Mouse (Mus musculus) kidney, adult 8-10 months (tissue): Measurements from ENCODE around the gene Dnajc13.

ENCODE experiments used
- DNase-seq, 2 experiments: peaks; one replicate each; pipeline ENCODE4 v3.0.0; 2022

Dnajc13 gene

DNA sequence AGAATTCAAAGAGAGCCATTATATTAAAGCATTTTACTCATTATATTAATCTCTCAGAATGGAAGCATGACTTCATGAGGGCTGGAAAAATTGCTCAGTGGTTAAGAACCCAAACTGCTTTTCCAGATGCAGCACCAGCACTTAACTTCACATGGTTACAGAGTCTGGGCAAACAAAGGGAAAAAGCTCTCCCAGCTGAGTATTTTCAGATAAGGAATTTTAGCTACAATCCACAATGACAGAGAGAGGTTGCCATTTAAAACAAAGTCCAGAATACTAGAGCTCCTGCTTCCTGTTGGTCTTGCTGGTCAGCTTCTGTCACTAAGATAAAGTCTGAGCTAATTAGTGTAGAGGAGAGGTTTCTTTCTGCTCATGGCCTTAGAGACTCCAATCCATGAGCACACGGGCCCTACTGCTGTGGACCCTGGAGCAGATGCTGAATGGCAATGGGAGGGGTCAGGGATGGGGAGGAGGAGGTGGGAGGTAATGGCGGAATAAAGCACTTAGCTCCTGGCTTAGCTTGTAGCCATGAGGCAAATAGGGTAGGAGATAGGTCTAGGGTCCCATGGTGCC lies 154.1 kb downstream of the Dnajc13 start:
- no peak for DNase-seq

DNA sequence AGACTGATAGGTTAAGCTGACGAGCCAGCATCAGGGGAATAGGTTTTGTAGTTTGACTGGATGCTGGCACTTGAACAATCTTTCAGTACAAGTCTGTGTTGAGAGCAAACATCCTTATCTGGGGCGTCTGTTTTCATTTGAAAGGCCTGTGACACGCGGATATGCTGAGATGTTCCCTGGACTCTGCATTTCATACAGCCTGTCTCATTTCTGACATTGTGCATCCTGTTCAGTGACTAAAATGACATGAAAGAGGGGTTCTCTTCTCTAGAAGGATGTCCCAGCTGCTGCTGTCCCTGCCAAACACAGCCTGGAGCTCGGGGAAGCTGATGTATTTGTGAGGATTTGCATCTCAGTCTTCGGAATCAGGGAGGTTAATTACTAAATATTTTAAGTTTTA lies 155.2 kb downstream of the Dnajc13 start:
- DNase-seq = no peak

GRCm38 (mm10) chr9:104106930-104107329 lies 155.8 kb downstream of the Dnajc13 start:
- no peak for DNase-seq

DNA sequence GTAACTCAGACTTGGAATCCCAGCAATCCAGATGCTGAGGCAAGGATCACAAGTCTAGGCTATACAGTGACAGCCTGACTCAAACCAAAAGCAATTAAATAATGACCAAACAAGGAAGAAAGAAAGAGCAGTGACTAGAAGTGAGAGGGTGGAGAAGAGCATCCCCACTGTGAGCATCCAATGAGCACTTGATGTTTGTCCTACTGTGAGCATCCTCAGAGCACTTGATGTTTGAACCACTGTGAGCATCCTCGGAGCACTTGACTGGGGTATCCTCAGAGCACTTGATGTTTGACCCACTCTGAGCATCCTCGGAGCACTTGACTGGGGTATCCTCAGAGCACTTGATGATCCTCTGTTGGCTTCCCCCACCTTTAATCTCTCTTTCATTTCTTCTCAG lies 157.7 kb downstream of the Dnajc13 start:
- no peak for DNase-seq

DNA sequence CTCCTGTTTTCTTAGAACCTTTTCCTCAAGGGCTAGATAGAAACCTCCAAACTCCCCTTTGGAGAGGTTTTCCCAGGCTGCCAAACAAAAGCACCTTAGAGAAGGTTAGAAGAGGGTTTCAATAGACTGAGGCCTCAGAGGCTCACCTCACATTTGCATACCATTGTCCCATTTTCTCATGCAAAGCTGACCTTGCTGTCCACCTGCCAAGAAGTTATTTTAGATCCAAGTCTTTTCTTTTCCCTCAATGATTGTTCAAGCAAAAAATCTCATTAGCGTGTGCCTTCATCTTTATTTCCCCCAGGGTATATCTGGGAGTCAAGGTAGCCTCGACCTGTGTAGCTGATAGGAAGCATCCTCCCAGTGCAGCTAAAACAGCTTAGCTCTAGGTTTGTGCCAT lies 159.8 kb downstream of the Dnajc13 start:
- no peak for DNase-seq

GRCm38 (mm10) chr9:104102301-104102700 lies 160.4 kb downstream of the Dnajc13 start:
- DNase-seq = no peak

- no peak for DNase-seq
Measured at GRCm38 (mm10) chr9:104101458-104101857, 161.3 kb downstream of the Dnajc13 start.
